Mouse (Mus musculus): Measurements from ENCODE around the gene Slit1. TPM values are rescaled to one million over a fixed set of nuclear protein-coding genes. Genes with fewer than 3 reads are reported as not detected.

The Slit1 gene
- polyA plus RNA-seq, 1 experiment = 0.94 TPM

DNA sequence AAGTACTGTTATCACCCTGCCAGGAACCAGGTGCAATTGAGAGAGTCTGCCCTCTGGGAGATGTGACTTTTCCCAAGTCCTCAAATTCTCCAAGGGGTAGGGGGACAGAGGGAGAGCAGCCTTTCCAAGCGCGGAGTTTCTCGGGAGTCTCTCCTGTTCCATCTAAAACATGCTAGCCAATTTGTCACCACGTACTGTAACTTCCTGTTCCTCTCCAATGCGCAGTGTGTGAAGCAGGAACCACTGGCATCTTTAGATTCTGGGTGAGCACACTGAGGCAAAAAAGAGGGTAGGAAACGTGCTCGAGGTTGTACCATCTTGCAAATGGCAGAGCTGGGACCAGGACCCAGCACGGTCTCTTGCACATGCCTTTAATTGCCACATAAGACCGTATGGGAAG lies 47.0 kb downstream of the Slit1 start:
- Histone ChIP-seq H3K36me3 (ENCODE audit: control insufficient read depth, insufficient read depth, low read length) (no peaks in the 10 kb centered on the region), H3K27me3 (ENCODE audit: control insufficient read depth, insufficient read depth, low read length) (no peaks in the 10 kb centered on the region), H3K4me3 (ENCODE audit: control insufficient read depth, insufficient read depth, low read length) (no peak overlapping the region), H3K4me1 (replicated peaks; ENCODE audit: control insufficient read depth, insufficient read depth, low read length) (no peaks in the 10 kb centered on the region), H3K27ac (ENCODE audit: control insufficient read depth, insufficient read depth, low read length) (no peak overlapping the region)
- WGBS = 44% methylated on average over 9 of the region's 9 CpGs
- no peak for DNase-seq
- TF ChIP-seq POLR2A (IDR thresholded peaks at IDR 0.05; ENCODE audit: control insufficient read depth, extremely low read depth, insufficient read depth, low read length, poor library complexity) (no peak), CTCF (IDR thresholded peaks at IDR 0.05; ENCODE audit: borderline replicate concordance, control insufficient read depth, extremely low read depth, insufficient read depth, low read length, poor library complexity) (no peak)

DNA sequence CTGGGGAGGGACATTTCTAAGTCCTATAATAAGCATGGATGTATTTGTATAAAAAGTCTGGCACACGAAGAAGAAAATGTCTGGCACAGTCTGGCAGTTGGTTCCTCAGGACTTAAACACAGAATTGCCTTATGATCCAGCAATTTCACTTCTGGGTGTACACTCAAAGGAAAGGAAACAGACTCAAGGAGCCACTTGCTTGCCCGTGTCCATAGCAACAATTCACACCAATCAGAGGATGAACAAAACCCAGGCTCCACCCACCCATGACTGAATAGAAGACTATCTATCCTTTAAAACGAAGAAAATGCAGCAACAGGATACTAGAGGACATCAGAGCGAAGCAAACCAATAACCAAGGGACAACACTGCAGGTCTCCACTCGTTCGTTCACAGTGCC lies 48.4 kb downstream of the Slit1 start:
- no peak overlapping the region for H3K27ac ChIP-seq (ENCODE audit: control insufficient read depth, insufficient read depth, low read length)
- H3K4me1 ChIP-seq (replicated peaks; ENCODE audit: control insufficient read depth, insufficient read depth, low read length) = no peaks in the 10 kb centered on the region
- WGBS = 76% methylated on average over 6 of the region's 6 CpGs
- no peaks in the 10 kb centered on the region for H3K27me3 ChIP-seq (ENCODE audit: control insufficient read depth, insufficient read depth, low read length)
- DNase-seq = no peak
- no peak overlapping the region for H3K4me3 ChIP-seq (ENCODE audit: control insufficient read depth, insufficient read depth, low read length)
- no peaks in the 10 kb centered on the region for H3K36me3 ChIP-seq (ENCODE audit: control insufficient read depth, insufficient read depth, low read length)
- TF ChIP-seq POLR2A (IDR thresholded peaks at IDR 0.05; ENCODE audit: control insufficient read depth, extremely low read depth, insufficient read depth, low read length, poor library complexity) (no peak), CTCF (IDR thresholded peaks at IDR 0.05; ENCODE audit: borderline replicate concordance, control insufficient read depth, extremely low read depth, insufficient read depth, low read length, poor library complexity) (no peak)

DNA sequence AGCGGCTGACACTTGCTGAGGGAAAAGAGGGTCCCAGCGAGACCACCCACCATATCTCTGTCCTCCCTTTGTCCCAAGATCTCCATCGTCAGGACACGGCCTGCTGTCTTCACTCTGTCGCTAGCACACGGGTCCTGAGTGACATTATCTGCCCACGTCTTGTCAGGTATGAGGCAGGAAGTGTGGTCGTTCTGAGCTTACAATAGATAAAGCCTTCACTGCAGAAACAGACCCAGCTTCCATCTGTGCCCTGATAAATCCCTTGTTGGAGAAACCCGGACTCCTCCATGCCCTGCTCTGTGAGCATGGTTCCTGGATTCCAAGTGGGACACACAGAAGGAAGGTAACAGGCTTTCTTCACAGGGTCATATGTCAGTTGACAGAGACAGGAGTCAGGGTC lies 48.9 kb downstream of the Slit1 start:
- no peak overlapping the region for H3K27ac ChIP-seq (ENCODE audit: control insufficient read depth, insufficient read depth, low read length)
- TF ChIP-seq CTCF (IDR thresholded peaks at IDR 0.05; ENCODE audit: borderline replicate concordance, control insufficient read depth, extremely low read depth, insufficient read depth, low read length, poor library complexity) = no peak
- TF ChIP-seq POLR2A (IDR thresholded peaks at IDR 0.05; ENCODE audit: control insufficient read depth, extremely low read depth, insufficient read depth, low read length, poor library complexity) = no peak
- no peak for DNase-seq
- H3K4me3 ChIP-seq (ENCODE audit: control insufficient read depth, insufficient read depth, low read length) = no peak overlapping the region
- H3K36me3 ChIP-seq (ENCODE audit: control insufficient read depth, insufficient read depth, low read length) = no peaks in the 10 kb centered on the region
- no peaks in the 10 kb centered on the region for H3K4me1 ChIP-seq (replicated peaks; ENCODE audit: control insufficient read depth, insufficient read depth, low read length)
- no peaks in the 10 kb centered on the region for H3K27me3 ChIP-seq (ENCODE audit: control insufficient read depth, insufficient read depth, low read length)
- 58% methylated on average over 9 of the region's 9 CpGs for WGBS

DNA sequence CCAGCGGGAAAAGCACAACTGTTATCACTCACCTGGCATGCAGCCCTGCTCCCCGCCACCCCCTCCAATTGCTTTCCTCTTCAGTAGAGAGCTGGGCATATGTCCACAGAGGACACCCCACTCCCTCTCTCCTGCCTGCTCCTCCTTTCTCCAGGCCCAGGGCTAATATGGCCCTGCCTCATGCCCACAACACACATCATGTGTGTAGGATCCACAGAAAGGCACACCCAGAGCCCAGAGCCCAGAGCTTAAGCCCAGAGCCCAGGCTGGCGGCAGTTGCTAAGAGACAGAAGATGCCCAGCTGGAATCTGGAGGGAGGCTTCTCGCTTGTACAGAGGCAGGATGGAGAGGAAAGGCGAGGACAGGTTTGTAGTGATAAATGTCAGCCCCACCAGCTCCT lies 49.7 kb downstream of the Slit1 start:
- no peaks in the 10 kb centered on the region for H3K27me3 ChIP-seq (ENCODE audit: control insufficient read depth, insufficient read depth, low read length)
- WGBS = 79% methylated on average over 5 of the region's 5 CpGs
- TF ChIP-seq POLR2A (IDR thresholded peaks at IDR 0.05; ENCODE audit: control insufficient read depth, extremely low read depth, insufficient read depth, low read length, poor library complexity) (no peak), CTCF (IDR thresholded peaks at IDR 0.05; ENCODE audit: borderline replicate concordance, control insufficient read depth, extremely low read depth, insufficient read depth, low read length, poor library complexity) (no peak)
- no peaks in the 10 kb centered on the region for H3K4me1 ChIP-seq (replicated peaks; ENCODE audit: control insufficient read depth, insufficient read depth, low read length)
- DNase-seq = no peak
- H3K36me3 ChIP-seq (ENCODE audit: control insufficient read depth, insufficient read depth, low read length) = no peaks in the 10 kb centered on the region
- H3K4me3 ChIP-seq (ENCODE audit: control insufficient read depth, insufficient read depth, low read length) = no peak overlapping the region
- no peak overlapping the region for H3K27ac ChIP-seq (ENCODE audit: control insufficient read depth, insufficient read depth, low read length)

DNA sequence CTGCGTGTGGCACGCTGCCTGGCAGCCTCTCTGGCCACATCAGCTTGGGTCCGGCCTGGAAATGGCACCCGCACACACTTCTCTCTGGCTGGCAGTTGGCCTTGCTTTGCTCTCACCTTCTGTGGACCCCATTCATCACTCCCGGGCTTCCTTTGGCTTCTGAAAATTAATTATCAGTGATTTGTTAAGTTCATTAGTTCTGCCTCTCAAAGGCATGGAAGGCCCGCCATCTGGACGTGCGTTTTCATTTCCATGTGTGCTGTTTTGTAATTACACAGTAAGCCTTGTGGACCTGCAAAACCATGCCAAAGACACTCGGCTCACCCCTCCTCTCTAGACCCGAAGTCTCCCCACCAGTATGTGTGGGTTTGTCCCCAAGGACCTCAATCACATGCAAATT lies 53.4 kb downstream of the Slit1 start:
- DNase-seq = no peak
- no peaks in the 10 kb centered on the region for H3K36me3 ChIP-seq (ENCODE audit: control insufficient read depth, insufficient read depth, low read length)
- whole genome bisulfite sequencing = 88% methylated on average over 10 of the region's 10 CpGs
- H3K4me3 ChIP-seq (ENCODE audit: control insufficient read depth, insufficient read depth, low read length) = no peak overlapping the region
- H3K4me1 ChIP-seq (replicated peaks; ENCODE audit: control insufficient read depth, insufficient read depth, low read length) = no peaks in the 10 kb centered on the region
- no peaks in the 10 kb centered on the region for H3K27me3 ChIP-seq (ENCODE audit: control insufficient read depth, insufficient read depth, low read length)
- H3K27ac ChIP-seq (ENCODE audit: control insufficient read depth, insufficient read depth, low read length) = no peak overlapping the region
- TF ChIP-seq POLR2A (IDR thresholded peaks at IDR 0.05; ENCODE audit: control insufficient read depth, extremely low read depth, insufficient read depth, low read length, poor library complexity) (no peak), CTCF (IDR thresholded peaks at IDR 0.05; ENCODE audit: borderline replicate concordance, control insufficient read depth, extremely low read depth, insufficient read depth, low read length, poor library complexity) (no peak)

DNA sequence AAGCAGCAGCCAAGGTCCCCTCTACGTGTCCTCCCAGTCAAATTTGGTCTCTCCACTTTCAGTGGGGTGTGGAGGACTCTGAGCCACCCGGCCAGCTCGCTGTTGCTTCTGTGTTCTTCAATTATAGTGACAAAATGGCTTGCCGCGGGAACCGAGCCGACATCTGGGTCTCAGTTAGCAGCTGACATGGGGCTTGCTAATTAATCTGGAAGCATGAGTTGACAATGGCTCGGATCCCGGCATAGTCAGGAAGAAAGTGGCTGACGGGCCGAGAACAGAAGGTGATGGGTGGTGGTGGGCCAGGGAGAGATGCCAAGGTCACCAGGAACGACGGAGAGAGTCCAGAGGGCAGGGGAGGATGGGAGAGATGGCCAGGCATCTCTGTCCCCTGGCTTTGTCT lies 55.2 kb downstream of the Slit1 start:
- TF ChIP-seq CTCF (IDR thresholded peaks at IDR 0.05; ENCODE audit: borderline replicate concordance, control insufficient read depth, extremely low read depth, insufficient read depth, low read length, poor library complexity) = no peak
- TF ChIP-seq POLR2A (IDR thresholded peaks at IDR 0.05; ENCODE audit: control insufficient read depth, extremely low read depth, insufficient read depth, low read length, poor library complexity) = no peak
- Histone ChIP-seq H3K36me3 (ENCODE audit: control insufficient read depth, insufficient read depth, low read length) (no peaks in the 10 kb centered on the region), H3K4me3 (ENCODE audit: control insufficient read depth, insufficient read depth, low read length) (no peak overlapping the region), H3K27ac (ENCODE audit: control insufficient read depth, insufficient read depth, low read length) (no peak overlapping the region), H3K27me3 (ENCODE audit: control insufficient read depth, insufficient read depth, low read length) (no peaks in the 10 kb centered on the region), H3K4me1 (replicated peaks; ENCODE audit: control insufficient read depth, insufficient read depth, low read length) (no peaks in the 10 kb centered on the region)
- WGBS = 88% methylated on average over 13 of the region's 13 CpGs
- DNase-seq = no peak

DNA sequence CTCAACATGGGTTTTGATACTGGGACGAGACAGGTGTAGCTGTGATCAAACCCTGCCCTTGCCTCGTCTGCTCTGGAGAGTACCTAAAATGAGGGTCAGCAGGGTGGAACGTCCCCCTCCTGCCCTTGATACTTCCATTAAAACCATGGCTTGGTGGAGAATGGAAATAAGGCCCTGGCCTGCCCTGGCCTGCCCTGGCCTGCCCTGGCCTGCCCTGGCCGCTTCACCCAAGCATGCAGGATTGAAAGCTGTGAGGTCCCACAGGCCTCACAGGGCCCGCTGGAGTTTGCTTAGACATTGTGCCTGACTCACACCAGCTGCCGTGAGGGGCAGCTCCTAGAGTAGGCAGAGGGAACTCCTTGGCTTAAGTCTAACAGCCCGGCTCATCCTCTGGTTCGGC lies 55.6 kb downstream of the Slit1 start:
- no peaks in the 10 kb centered on the region for H3K36me3 ChIP-seq (ENCODE audit: control insufficient read depth, insufficient read depth, low read length)
- TF ChIP-seq POLR2A (IDR thresholded peaks at IDR 0.05; ENCODE audit: control insufficient read depth, extremely low read depth, insufficient read depth, low read length, poor library complexity) (no peak), CTCF (IDR thresholded peaks at IDR 0.05; ENCODE audit: borderline replicate concordance, control insufficient read depth, extremely low read depth, insufficient read depth, low read length, poor library complexity) (no peak)
- DNase-seq = no peak
- 95% methylated on average over 8 of the region's 8 CpGs for WGBS
- H3K4me1 ChIP-seq (replicated peaks; ENCODE audit: control insufficient read depth, insufficient read depth, low read length) = no peaks in the 10 kb centered on the region
- H3K27me3 ChIP-seq (ENCODE audit: control insufficient read depth, insufficient read depth, low read length) = no peaks in the 10 kb centered on the region
- H3K4me3 ChIP-seq (ENCODE audit: control insufficient read depth, insufficient read depth, low read length) = no peak overlapping the region
- H3K27ac ChIP-seq (ENCODE audit: control insufficient read depth, insufficient read depth, low read length) = no peak overlapping the region
